In genomic region chr2:10142472-10143454, GRCm38 (mm10) we compare ENCODE assay signal across 8 mouse cellular contexts. TPM values are rescaled to one million over a fixed set of nuclear protein-coding genes. Genes with fewer than 3 reads are reported as not detected.
DNase-seq lines count a peak whose midpoint lies in the region; ATAC-seq and TF ChIP-seq lines count a peak whose summit lies in the region.

No protein-coding gene starts in this region.

- no peak for TF ChIP-seq POLR2A in testis, adult 2 months (IDR thresholded peaks at IDR 0.05; ENCODE audit: control insufficient read depth, low read depth, low read length)

- TF ChIP-seq CTCF in testis, adult 2 months (IDR thresholded peaks at IDR 0.05; ENCODE audit: control insufficient read depth, insufficient read depth, insufficient replicate concordance, low read depth, low read length) = peak; percentile 21; the same call in 1 of the 2 replicates

- H3K36me3 ChIP-seq in embryonic facial prominence, embryonic 12.5 days = no peaks in the 10 kb centered on the region
- H3K36me3 ChIP-seq in heart, embryonic 15.5 days = no peaks in the 10 kb centered on the region
- H3K36me3 ChIP-seq in liver, embryonic 12.5 days = no peaks in the 10 kb centered on the region
- H3K36me3 ChIP-seq in testis, adult 2 months (ENCODE audit: control insufficient read depth, insufficient read depth, low read length) = no peaks in the 10 kb centered on the region

- ATAC-seq in embryonic facial prominence, embryonic 12.5 days (ENCODE audit: insufficient number of reproducible peaks, insufficient read depth, low FRiP score, low TSS enrichment) = peak; percentile 35; the same call in 1 of the 2 replicates
- ATAC-seq in heart, embryonic 15.5 days (replicated peaks; ENCODE audit: insufficient number of reproducible peaks, insufficient read depth, low FRiP score, low read depth) = 0 out of 2 replicates have a peak, but pooled peaks have one; percentile 31
- peak; percentile 73 for ATAC-seq in liver, embryonic 12.5 days

- H3K9me3 ChIP-seq in embryonic facial prominence, embryonic 12.5 days = no peaks in the 10 kb centered on the region
- no peaks in the 10 kb centered on the region for H3K9me3 ChIP-seq in heart, embryonic 15.5 days (replicated peaks)
- no peaks in the 10 kb centered on the region for H3K9me3 ChIP-seq in liver, embryonic 12.5 days (replicated peaks)

- DNase-seq in B cell, adult 2 months = peak; percentile 75 to 79
- DNase-seq in adrenal gland, postnatal 10 days = peak; percentile 77
- DNase-seq in kidney, postnatal 10 days = peak; percentile 80
- peak; percentile 87 for DNase-seq in naive thymus-derived CD4-positive, alpha-beta T cell, adult 2 months (ENCODE audit: low read depth)

- H3K4me2 ChIP-seq in embryonic facial prominence, embryonic 12.5 days (replicated peaks) = no peak overlapping the region
- H3K4me2 ChIP-seq in heart, embryonic 15.5 days = no peak overlapping the region
- no peak overlapping the region for H3K4me2 ChIP-seq in liver, embryonic 12.5 days

- no peak overlapping the region for H3K4me3 ChIP-seq in embryonic facial prominence, embryonic 12.5 days
- H3K4me3 ChIP-seq in heart, embryonic 15.5 days = no peak overlapping the region
- H3K4me3 ChIP-seq in liver, embryonic 12.5 days = no peak overlapping the region
- no peak overlapping the region for H3K4me3 ChIP-seq in testis, adult 2 months (ENCODE audit: control insufficient read depth, low read depth, low read length)

- H3K4me1 ChIP-seq in embryonic facial prominence, embryonic 12.5 days = 0 out of 2 replicates have a peak, but pooled peaks cover 4% of the 10 kb centered on the region
- H3K4me1 ChIP-seq in heart, embryonic 15.5 days (replicated peaks) = no peaks in the 10 kb centered on the region
- H3K4me1 ChIP-seq in liver, embryonic 12.5 days = no peaks in the 10 kb centered on the region
- no peaks in the 10 kb centered on the region for H3K4me1 ChIP-seq in testis, adult 2 months (ENCODE audit: control insufficient read depth, insufficient read depth, low read length)

- 35% methylated on average over 8 of the region's 8 CpGs for WGBS in embryonic facial prominence, embryonic 12.5 days
- 38% methylated on average over 8 of the region's 8 CpGs for WGBS in heart, embryonic 15.5 days
- 24% methylated on average over 8 of the region's 8 CpGs for WGBS in liver, embryonic 12.5 days (ENCODE audit: insufficient replicate concordance)

- no peak overlapping the region for H3K9ac ChIP-seq in embryonic facial prominence, embryonic 12.5 days
- H3K9ac ChIP-seq in heart, embryonic 15.5 days = no peak overlapping the region
- no peak overlapping the region for H3K9ac ChIP-seq in liver, embryonic 12.5 days

- H3K27me3 ChIP-seq in embryonic facial prominence, embryonic 12.5 days = no peaks in the 10 kb centered on the region
- H3K27me3 ChIP-seq in heart, embryonic 15.5 days = no peaks in the 10 kb centered on the region; the same call in 1 of the 2 replicates
- H3K27me3 ChIP-seq in liver, embryonic 12.5 days (replicated peaks) = no peaks in the 10 kb centered on the region
- H3K27me3 ChIP-seq in testis, adult 2 months (ENCODE audit: control insufficient read depth, insufficient read depth, low read length) = no peaks in the 10 kb centered on the region

- H3K27ac ChIP-seq in embryonic facial prominence, embryonic 12.5 days = no peak overlapping the region
- H3K27ac ChIP-seq in heart, embryonic 15.5 days = no peak overlapping the region
- no peak overlapping the region for H3K27ac ChIP-seq in liver, embryonic 12.5 days
- H3K27ac ChIP-seq in testis, adult 2 months (ENCODE audit: control insufficient read depth, insufficient read depth, low read depth, low read length) = no peak overlapping the region

RNA-seq across cellular contexts. Expression of gene Itih5, which starts 10.6 kb away (rescaled TPM):
- total RNA-seq in adrenal gland, postnatal 10 days (2021) = 10 to 100 TPM; 43.5 to 46.6 TPM
- 4.1 and 4.4 TPM in 2 replicates for polyA plus RNA-seq in embryonic facial prominence, embryonic 12.5 days (2016; fragmentation: Nextera tagmentation; extraction: Ambion mirVana)
- 9.6 and 10.6 TPM in 2 replicates for polyA plus RNA-seq in heart, embryonic 15.5 days (2015; fragmentation: Nextera tagmentation; extraction: Ambion mirVana)
- polyA plus RNA-seq in liver, embryonic 12.5 days (2016; fragmentation: Nextera tagmentation; extraction: Ambion mirVana) = 4.6 and 5.1 TPM in 2 replicates
- 2.0 and 2.7 TPM in 2 replicates for polyA plus RNA-seq in testis, adult 2 months (2012; rRNA removed)

RNA-seq across cellular contexts. Expression of gene Itih2, which starts 11.6 kb away (rescaled TPM):
- 100 to 1,000 TPM; 190 to 443 TPM for total RNA-seq in adrenal gland, postnatal 10 days (2021)
- polyA plus RNA-seq in embryonic facial prominence, embryonic 12.5 days (2016; fragmentation: Nextera tagmentation; extraction: Ambion mirVana) = 0.46 and 0.58 TPM in 2 replicates
- polyA plus RNA-seq in heart, embryonic 15.5 days (2015; fragmentation: Nextera tagmentation; extraction: Ambion mirVana) = 0.58 and 2.0 TPM in 2 replicates
- 230 and 235 TPM in 2 replicates for polyA plus RNA-seq in liver, embryonic 12.5 days (2016; fragmentation: Nextera tagmentation; extraction: Ambion mirVana)
- polyA plus RNA-seq in testis, adult 2 months (2012; rRNA removed) = 6.1 and 7.9 TPM in 2 replicates

Comparison
In these comparisons a context has a peak if more than half of its experiments do, and no peak if none do; other contexts are left out.
1. RNA of gene Itih2, which starts 11.6 kb away (polyA plus RNA-seq): 230 to 235 TPM in liver, embryonic 12.5 days; 6.1 to 7.9 TPM in testis, adult 2 months, 0.58 to 2.0 TPM in heart, embryonic 15.5 days and 0.46 to 0.58 TPM in embryonic facial prominence, embryonic 12.5 days; every median in the first group is over 10 times any median in the second.
2. Peak in every context shown above with its lines, with median percentiles within 50 percentile points of each other: DNase-seq and ATAC-seq.